Mouse (Mus musculus): ENCODE data around the gene Prr30.
"Not testable (repeated sequence)": the region's sequence is repeated elsewhere in the genome, so short reads cannot be mapped to it uniquely, and the experiment has no call there.

The Prr30 gene

DNA sequence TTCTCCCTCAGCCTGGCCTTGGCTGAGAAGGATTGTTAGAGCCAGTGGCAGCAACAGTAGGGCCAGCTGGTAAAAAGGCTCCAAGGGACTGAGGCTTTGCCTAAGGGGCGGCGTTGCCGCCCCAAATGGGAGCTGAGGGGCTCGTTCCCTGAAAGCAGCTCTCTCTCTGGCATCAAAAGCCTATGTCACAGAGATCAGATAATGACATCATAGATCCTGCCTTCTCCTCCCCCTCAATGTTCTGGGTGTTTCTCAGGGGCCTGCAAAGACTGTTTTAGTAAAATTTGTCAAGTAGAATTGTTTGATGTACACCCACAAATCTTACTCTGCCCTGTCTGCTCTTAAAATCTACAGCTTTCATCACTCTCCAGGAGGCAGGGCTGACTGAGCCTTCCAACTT is at the start of gene Prr30:
Gene Prr30, minus strand, starts transcription at position 101 of the 400 bp plus-strand sequence.
- in situ Hi-C loops (cut with MboI, MseI): no loop called here

DNA sequence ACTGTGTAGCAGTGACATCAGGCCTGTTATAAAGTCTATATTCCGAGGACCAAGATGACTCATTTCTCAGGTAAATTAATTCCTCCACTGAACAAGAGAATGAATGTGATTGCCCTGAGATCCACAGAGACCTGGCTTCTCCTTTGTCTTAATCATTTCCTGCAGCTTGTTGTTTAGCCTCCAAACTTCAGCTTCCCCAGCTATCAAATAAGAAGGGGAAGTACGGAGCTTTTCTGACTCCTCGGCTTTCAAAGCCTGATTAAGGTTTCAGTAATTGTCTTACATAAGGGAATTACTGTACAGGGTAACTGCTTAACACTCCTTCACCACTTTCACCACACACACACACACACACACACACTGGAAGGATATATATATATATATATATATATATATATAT is 46.7 kb upstream of the Prr30 start:
- in situ Hi-C loops (cut with MboI, MseI): no loop called here

DNA sequence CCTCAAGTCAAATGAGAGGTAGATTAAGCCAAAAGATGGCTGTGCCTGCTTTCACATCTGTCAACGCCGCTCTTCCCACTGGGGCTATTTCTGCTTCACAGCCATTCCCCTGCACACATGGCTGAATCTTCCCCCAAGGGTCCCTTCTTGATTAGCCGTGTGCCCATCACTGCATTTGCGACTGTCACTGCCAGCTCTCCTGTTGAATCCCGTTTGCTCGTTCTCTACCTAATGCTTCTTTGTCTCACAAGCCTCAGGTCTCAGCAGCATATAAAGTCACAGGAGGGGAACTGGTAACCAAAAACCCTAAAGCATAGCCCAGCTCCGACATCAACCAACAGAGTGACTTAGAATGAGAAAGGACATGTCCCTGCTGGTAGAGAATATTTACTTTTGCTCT is 45.6 kb upstream of the Prr30 start:
- in situ Hi-C loops (cut with MboI, MseI): no loop called here

DNA sequence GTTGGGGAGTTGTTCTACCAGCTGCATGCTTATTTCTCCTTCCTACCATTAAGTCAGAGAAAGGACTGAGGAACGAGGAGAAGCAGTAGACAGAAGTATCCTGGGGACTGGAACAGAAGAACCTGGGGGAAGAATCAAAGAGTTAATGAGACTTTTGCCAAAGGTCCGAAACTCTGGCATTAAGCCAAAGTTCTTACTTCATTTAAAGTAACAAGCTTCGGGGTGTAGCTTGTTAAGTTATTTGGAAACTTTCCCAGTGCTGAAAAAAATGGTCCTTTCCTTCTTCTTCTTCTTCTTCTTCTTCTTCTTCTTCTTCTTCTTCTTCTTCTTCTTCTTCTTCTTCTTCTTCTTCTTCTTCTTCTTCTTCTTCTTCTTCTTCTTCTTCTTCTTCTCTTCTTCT is 44.3 kb upstream of the Prr30 start:
- in situ Hi-C loops (cut with MboI, MseI): not testable (repeated sequence)

DNA sequence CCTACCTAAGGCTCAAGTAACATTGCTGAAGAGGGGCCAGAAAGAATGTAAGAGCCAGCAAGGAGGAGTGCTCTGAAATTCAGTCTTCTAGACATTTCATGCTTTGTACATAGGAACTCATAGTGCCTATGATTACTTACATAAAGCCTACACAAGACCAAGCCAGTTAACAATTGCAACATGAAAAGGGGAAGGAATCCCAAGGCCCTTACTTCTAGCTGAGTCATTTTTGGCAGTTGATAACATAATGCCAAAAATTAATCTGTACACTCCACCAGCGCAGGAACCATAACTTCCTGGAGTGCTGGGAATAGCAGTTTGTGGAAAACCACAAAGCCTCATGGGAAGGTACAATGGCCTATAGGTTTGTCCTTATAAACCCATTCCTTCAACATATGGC is 37.8 kb upstream of the Prr30 start:
- in situ Hi-C loops (cut with MboI, MseI): no loop called here

DNA sequence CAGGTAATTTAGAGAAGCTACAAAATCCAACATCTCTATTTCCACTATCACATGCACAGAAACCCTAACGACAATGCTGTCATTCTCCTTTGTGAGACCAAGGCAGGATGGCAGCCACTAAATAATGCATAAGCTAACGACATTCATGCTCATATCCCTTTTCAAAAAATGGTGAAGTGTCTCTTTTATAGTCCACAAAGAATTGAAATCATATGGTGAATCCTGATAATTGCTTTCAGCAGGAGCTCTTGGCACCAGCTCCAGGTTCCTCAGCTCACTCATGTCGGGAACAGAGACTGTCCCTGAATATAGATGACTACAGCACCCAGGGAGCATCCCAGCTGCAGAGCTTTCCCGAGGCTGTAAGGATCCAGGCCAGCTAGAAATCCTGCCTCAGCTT is 28.9 kb upstream of the Prr30 start:
- in situ Hi-C loops (cut with MboI, MseI): no loop called here

DNA sequence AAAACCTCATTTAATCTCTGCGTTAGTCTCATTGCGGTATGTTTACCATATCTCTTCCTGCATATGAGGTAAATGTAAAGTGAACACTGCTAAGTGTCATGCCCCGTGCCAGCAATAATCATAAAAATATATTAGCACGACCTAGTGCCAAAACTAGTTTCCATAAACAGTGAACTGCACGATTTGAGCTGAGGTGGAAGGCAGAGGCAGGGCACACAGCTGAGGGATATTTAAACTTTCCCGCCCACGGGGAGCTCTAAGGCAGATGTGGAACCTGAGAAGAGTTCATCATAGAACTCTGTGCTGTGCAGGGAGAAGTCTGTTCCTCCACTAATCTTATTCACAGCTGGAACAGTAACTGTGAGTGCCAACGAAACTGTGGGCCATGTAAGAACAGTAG is 22.2 kb upstream of the Prr30 start:
- in situ Hi-C loops (cut with MboI, MseI): no loop called here

DNA sequence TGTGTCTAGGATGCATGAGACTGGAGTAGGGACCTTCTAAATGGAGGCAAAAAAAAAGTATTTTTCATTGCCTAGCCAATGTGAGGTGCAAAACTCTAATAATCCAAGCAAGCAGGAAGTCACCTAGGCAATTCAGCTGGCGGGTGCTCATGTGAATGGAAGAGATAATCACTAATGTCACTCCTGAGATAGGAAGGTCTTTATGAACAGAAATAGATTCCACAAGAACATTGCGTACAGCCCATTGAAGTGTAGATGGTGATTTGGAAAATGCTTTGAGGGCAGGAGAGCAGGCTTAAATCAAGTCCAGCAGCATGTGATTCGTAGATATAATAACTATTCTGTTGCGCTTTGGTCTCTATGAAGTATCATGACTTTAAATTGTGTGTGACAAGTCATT is 27.9 kb downstream of the Prr30 start:
- in situ Hi-C loops (cut with MboI, MseI): no loop called here
